Mouse (Mus musculus) bone marrow macrophage, adult 2 months (primary cell): ENCODE results near the gene Olfr686.

Experiments used
- CTCF ChIP-seq: IDR thresholded peaks from 2 replicates; pipeline ENCODE4 v1.5.1; 2012; ENCODE audit warnings: low read depth, mild to moderate bottlenecking, low read length, moderate library complexity
- POLR2A ChIP-seq: IDR thresholded peaks from 2 replicates; pipeline ENCODE4 v1.6.1; 2012; ENCODE audit warnings: mild to moderate bottlenecking, low read depth, low read length, borderline replicate concordance

- TF ChIP-seq CTCF (no peak), POLR2A (no peak)
Observed at GRCm38 (mm10) chr7:105163553-105163952, 43.7 kb downstream of the Olfr686 start, which contains the start of gene Olfr684.
